Mouse (Mus musculus): ENCODE measurements around the gene Tmem132d.

Gene Tmem132d

GRCm38 (mm10) chr5:128205716-128206115 is 227.2 kb downstream of the Tmem132d start:
- no peak for DNase-seq

- DNase-seq: no peak
Observed at GRCm38 (mm10) chr5:128204685-128205320, 228.1 kb downstream of the Tmem132d start.

- DNase-seq: no peak
Observed at GRCm38 (mm10) chr5:128203879-128204581, 228.8 kb downstream of the Tmem132d start.

- DNase-seq: no peak
Observed at GRCm38 (mm10) chr5:128194106-128194505, 238.8 kb downstream of the Tmem132d start.

- no peak for DNase-seq
Observed at GRCm38 (mm10) chr5:128192485-128193055, 240.3 kb downstream of the Tmem132d start.

- DNase-seq: no peak
Observed at GRCm38 (mm10) chr5:128191710-128192109, 241.2 kb downstream of the Tmem132d start.

GRCm38 (mm10) chr5:128190243-128190820 is 242.5 kb downstream of the Tmem132d start:
- DNase-seq: no peak

- no peak for DNase-seq
Observed at GRCm38 (mm10) chr5:128176234-128176633, 256.6 kb downstream of the Tmem132d start.

- no peak for DNase-seq
Observed at GRCm38 (mm10) chr5:128158901-128159675, 273.8 kb downstream of the Tmem132d start.

- no peak for DNase-seq
Observed at GRCm38 (mm10) chr5:128151461-128151860, 281.4 kb downstream of the Tmem132d start.

- no peak for DNase-seq
Observed at GRCm38 (mm10) chr5:128146901-128147645, 285.8 kb downstream of the Tmem132d start.

GRCm38 (mm10) chr5:128144799-128145198 is 288.1 kb downstream of the Tmem132d start:
- no peak for DNase-seq

- DNase-seq: no peak
Observed at GRCm38 (mm10) chr5:128136818-128137217, 296.1 kb downstream of the Tmem132d start.

GRCm38 (mm10) chr5:128122656-128123055 is 310.2 kb downstream of the Tmem132d start:
- no peak for DNase-seq

GRCm38 (mm10) chr5:128119171-128119570 is 313.7 kb downstream of the Tmem132d start:
- no peak for DNase-seq

- DNase-seq: no peak
Observed at GRCm38 (mm10) chr5:128113107-128113506, 319.8 kb downstream of the Tmem132d start.

GRCm38 (mm10) chr5:128112518-128112917 is 320.4 kb downstream of the Tmem132d start:
- no peak for DNase-seq

GRCm38 (mm10) chr5:128111664-128112063 is 321.2 kb downstream of the Tmem132d start:
- no peak for DNase-seq

GRCm38 (mm10) chr5:128102556-128102955 is 330.3 kb downstream of the Tmem132d start:
- no peak for DNase-seq

- no peak for DNase-seq
Observed at GRCm38 (mm10) chr5:128100331-128100730, 332.5 kb downstream of the Tmem132d start.

GRCm38 (mm10) chr5:128099439-128099838 is 333.4 kb downstream of the Tmem132d start:
- DNase-seq: no peak

GRCm38 (mm10) chr5:128090578-128090977 is 342.3 kb downstream of the Tmem132d start:
- DNase-seq: no peak
